Mouse (Mus musculus): ENCODE data around the gene Scrn2. TPM values are rescaled to one million over a fixed set of nuclear protein-coding genes. Genes with fewer than 3 reads are reported as not detected.

The Scrn2 gene
- 23.1 and 25.8 TPM in 2 replicates for polyA plus RNA-seq (2015; fragmentation: Nextera tagmentation; extraction: Ambion mirVana)

DNA sequence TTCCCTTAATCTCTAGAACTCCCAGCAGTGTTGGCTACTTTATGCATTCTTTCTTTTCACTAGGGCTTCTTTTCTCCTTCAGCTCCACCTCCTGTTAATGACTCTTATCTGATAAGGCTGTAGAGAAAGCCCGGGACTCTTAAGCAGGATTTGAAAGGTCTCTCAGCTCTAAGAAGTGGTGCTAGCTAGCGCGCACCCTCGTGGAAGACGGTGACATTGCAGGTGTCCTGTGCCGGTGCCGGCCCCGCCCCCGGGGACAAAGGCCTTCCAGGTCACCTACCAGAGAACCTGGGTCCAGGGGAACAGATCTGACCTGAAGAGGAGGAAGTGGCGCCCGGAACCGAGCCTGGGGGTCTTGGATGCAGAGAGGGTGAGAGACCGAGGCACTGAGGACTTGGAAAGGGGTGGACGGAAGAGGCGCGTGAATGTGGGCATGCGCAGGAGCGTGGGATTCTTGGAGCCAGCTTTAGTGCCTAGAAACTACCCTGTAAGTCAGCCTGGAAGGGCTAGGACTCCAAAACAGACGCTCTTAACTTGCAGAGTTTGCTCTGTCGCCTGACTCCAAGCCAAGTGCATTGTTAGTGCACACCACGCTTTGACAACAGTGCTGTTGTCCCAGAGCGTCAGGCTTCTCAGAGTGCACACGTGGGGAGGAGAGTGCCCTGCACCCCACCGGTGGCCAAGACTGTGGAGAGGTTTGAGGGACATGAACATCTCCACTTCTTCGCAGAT lies at the start of gene Scrn2:
Scrn2 (plus strand) TSS at position 253 of the 732 bp plus-strand sequence.
- peak; percentile 82 for DNase-seq (ENCODE audit: low spot score)

DNA sequence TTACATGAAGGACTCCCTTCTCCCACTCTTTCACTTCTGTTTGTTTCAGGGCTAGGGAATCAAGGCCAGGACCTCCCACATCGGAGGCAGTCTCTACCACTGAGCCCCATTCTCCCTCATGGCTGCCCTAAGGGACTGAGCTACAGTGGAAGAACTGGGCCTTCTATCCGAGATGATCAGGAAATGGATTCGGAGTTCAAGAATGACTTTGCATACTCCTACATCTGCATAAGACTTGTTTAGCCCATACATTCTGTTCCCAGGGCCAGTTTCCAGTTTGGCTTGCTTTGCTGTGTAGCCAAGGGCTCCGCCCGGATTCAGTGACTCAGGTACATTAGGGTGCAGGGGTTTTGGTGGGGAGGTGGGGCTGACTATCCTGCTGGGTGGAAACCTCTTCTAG lies 49.7 kb upstream of the Scrn2 start:
- no peak for DNase-seq (ENCODE audit: low spot score)

DNA sequence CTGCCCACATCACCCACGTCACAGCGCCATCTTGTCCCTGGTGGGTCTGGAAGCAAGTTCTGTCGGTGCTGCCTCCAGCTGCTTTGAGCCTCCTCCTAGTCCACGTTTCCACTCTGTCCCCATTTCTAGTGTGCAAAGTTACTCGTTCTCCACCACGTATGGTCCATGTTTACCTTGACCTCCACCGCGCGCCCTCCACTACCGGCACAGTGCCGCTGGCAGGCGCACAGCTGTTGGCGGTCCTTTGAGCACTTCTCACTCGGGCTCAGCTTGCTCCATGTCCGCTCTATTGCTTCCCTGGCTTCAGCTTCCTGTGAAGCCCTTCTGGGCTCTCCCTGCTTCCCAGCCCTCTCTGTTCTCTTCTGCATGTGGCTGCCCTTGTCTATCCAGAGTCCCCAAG lies 48.3 kb upstream of the Scrn2 start:
- no peak for DNase-seq (ENCODE audit: low spot score)

DNA sequence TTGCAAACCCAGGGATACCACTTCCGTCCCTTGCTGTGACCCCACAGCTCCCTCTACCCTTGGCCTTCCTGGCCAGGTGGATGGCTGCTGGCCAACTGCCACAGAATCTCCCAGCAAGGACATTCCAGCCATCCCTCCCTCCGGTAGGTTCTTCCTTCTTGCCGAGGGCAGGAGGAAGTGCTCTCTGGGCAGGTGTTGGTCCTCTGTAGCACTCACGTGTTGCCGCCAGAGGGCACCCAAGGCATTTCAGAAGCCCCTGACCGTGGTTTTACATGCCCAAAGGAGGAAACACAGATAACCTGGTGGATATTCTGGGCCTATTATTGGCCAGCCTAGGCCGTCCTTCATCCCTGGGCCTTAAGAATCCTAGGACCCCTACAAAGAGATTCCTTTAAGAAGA lies 47.4 kb upstream of the Scrn2 start:
- DNase-seq (ENCODE audit: low spot score) = peak; percentile 85

DNA sequence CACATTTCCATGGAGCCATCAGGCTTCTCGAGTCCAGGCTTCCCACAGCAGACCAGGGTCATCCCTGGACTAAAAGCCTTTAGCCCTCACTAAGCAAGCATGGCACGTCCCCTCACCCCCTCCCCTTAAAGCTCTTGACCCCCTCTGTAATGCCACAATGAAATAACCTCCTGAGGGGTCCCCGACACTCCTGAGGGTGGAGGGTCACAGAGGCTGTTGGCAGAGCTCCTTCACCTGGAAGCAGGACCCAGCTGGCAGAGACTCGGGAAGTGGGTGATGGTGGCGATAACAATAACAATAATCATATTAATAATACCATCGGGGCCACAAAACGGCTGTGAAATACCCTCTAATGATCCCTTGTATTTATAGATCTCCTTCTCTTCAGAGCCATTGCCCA lies 46.9 kb upstream of the Scrn2 start, which contains the start of gene Sp2:
Sp2 (minus strand) TSS at position 101 of the 400 bp plus-strand sequence.
- DNase-seq (ENCODE audit: low spot score) = no peak

DNA sequence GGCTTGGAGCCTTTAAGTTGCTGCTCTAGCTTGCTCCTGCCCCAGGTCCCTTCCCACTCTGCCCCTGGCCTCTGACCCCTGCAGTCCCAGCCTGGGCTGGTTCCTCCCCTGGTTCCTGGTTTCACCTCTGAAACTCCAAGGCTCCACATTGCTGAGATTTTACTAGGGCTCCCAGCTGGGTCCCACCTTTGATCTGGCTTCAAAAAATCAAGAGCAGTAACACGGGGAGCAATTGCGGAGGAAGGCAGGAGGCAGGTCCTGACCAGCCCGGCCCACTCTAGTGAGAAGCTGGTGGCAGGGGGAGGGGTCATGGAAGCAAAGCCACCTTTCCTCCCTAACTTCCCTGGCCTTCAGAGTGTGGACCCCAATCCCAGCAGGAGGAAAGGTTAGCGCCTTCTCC lies 44.8 kb upstream of the Scrn2 start:
- DNase-seq (ENCODE audit: low spot score) = no peak

DNA sequence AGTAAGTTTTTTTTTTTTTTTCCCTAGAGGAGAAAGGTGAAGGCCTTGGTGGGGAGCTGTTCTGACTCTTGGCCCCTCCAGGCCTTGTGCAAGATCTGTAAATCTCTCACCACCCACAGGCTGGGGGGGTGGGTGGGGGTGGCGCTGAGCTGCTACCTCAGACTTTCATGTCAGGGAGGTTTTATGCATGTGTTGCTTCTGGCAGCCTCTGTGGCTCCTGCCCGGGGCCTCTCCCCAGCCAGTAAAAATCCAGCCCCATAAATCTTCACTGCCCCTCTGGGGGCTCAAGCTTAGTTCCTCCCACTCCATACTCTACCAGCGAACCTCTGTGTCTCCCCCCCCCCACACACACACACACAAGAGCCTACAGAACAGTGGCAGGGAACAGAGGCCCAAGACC lies 43.3 kb upstream of the Scrn2 start:
- no peak for DNase-seq (ENCODE audit: low spot score)

- peak; percentile 89 for DNase-seq (ENCODE audit: low spot score)
Measured at GRCm38 (mm10) chr11:96987873-96988655, 41.7 kb upstream of the Scrn2 start.

DNA sequence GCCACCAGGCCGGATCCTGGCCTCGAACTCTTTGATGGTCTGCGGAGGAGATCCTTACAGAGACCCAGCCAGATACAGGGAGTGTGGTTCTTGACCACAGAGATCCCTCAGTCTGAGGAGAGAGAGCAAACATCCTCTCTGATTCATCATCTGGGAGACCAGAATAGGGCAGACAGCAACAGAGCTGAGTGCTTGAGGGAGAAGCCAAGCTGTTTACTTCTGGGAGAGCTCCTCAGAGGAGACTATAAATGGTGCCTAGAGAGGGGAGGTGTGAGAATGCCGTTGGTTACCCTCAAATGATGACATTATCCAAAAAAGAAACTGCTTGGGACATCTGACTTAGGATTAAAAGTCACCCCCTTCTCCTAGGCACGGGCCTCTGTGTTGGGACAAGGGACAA lies 38.2 kb upstream of the Scrn2 start:
- DNase-seq (ENCODE audit: low spot score) = no peak

DNA sequence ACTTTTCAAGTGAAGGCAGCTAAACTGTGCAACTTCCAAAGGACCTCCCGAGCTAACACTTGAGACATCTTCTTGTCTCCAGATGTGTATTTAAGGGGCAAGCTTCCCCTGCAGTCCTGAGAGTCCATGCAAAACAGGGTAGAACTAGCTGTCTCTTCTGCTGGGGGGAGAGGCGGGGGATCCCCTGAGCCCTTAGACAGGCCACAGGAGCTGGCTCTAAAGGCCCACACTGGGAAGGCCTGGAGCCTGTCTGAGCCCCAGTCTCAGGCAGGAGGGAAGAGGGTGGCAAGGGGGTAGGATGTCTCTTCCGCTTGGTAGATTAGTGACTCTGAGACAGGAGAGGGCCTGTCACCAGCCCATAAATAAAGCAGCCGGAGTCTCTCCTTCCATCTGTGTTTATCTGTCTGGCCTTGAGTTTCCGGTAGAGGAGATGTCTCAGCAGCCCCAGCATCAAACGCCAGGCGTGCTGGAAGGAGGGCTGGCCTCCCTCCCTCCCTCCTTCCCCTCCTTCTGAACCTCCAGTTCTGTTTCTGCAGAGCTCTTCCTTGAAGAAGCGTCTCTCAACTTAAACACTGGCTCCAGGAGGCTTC lies 36.9 kb upstream of the Scrn2 start:
- peak; percentile 63 for DNase-seq (ENCODE audit: low spot score)

- no peak for DNase-seq (ENCODE audit: low spot score)
Measured at GRCm38 (mm10) chr11:96995031-96995430, 34.7 kb upstream of the Scrn2 start.

- DNase-seq (ENCODE audit: low spot score) = peak; percentile 92
Measured at GRCm38 (mm10) chr11:96995836-96996772, 33.6 kb upstream of the Scrn2 start.

DNA sequence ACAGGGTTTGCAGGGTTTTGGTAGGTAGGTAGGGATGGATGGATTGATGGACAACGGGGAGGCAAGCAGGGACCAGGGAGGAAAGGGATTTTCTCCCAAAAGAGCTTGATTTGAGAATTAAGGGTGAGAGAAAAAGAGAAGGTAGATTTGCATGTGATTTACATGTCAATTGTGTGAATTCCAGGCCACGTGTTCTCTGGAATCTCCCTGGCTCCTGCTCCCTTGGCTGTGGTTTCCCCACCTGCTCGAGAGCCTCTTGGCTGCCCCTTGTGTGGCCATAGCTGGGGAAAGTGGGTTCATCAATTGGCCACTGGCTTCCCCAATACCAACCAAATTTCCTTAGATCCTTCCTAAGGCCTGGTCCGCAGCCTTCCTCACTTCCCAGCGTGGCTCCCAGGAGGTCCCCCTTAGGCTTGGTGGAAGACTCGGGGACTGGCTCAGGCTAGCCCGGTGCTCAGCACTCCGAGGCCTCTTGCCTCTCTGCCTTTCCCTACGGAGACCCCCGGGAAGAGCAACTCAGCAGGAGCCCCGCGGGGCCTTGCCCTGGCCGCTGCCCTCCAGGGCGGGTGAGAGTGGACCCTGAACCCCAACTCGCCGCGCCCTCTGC lies 32.9 kb upstream of the Scrn2 start:
- no peak for DNase-seq (ENCODE audit: low spot score)

- no peak for DNase-seq (ENCODE audit: low spot score)
Measured at GRCm38 (mm10) chr11:96997380-96997956, 32.3 kb upstream of the Scrn2 start.

DNA sequence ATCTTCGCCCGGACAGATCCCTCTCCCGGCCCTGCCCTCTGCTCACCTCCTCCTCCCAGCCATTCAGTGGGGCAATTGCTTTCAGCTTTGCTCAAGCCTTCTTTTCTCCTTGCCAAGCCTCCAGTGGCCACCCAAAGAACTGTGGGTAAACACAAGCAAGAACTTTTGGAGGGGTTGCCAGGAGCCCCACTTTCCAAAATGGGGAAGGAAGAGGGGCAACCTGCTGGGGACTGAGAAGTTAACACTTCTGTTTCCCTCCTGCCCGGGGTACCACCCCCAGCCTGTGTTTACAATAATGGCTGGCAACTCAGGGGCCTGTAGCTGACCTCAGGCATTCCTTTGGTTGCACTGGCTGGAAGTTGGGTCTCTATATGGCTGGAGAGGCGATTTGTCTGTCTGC lies 26.6 kb upstream of the Scrn2 start:
- no peak for DNase-seq (ENCODE audit: low spot score)

DNA sequence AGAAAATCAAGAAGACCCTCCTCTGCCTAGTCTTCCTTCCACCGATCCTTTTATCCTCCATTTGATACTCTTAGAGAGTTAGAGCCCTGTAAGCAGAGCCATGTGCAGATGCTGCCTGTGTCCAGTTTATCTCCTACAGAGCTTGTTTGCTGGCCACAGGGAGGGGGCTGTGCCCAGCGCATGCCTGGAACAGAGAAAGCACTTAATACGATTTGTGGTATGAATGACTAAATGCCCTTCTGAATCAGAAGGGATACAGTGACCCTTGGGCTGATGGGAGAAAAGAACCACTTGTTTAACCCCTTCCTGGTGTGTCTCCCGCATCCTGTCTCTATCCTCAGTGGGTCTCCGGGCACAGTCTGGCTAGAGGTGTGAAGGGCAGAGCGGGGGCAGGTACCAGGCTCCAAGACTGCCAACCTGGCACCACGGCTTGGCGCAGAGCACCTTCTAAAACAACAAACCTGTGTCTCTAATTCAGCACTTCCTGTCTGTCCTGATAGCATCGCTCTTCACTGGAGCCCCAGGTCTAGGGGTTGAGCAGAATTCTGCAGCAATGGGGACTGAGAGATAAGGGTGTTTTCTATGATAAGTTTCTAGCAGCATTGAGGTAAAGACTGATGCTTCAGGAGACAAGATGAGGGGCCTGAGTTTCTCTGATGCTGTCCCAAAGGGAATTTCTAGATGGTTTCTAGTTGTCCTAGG lies 22.5 kb upstream of the Scrn2 start:
- DNase-seq (ENCODE audit: low spot score) = peak; percentile 47

DNA sequence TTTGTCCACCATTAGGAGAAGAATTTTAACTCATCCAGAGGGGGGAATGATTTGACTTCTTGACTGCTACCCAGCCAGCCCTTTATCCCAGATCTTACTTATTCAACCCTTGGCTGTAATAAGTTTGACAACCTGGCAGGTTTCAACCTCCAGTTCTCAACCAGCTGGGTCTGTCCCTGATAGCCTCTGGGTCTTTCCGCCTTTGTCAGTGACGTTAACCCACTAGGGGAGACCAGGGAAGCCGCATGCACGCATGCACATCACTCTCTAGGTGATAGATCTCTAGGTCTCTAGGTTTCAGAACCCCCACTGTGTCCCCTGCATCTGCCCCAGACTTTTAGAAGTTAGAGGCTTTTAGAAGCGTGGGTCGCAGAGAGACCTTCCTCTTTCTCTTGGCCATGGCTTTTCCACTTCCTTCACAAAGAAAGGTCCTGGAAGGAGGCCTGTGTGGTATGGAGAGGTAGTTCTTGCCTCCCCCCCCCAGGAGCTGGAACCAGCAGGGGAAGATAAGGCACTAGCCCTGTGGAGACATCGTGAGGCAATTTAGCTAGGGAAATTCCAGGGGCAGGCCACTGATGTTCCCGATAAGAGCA lies 20.4 kb upstream of the Scrn2 start:
- no peak for DNase-seq (ENCODE audit: low spot score)

DNA sequence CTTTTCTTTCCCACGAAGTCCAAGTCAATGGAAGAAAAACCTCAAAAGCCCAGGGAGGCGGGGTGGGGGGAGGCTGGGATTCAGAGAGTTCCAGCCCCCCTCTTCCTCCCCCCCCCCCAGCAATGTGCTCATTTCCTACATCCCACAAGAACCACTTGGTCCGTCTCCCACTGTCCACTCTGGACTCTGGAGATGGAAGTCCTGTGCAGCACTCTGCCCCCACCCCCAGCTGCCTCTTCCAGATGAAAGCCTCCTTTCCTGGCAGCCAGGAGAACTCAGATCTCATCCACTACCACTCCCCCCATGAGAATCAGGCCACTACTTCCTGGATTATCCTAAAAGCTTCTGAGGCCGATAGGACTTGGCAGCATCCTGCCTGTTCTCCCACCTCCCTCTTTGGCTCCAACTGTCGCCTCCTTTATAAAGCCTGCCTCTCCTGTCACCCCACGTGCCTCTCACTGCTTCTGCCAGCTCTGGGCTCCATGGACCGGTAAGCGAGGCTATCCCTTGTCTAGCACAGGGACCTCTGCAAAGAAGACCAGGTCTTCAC lies 16.5 kb upstream of the Scrn2 start, which contains the start of gene Sp6:
Sp6 (plus strand) TSS at position 274 of the 550 bp plus-strand sequence.
- DNase-seq (ENCODE audit: low spot score) = no peak

Data from thymus, postnatal 0 days (tissue).